Mouse (Mus musculus): ENCODE data around the gene Pygl.
"Not testable (repeated sequence)": the region's sequence is repeated elsewhere in the genome, so short reads cannot be mapped to it uniquely, and the experiment has no call there.

Pygl gene

GRCm38 (mm10) chr12:70156222-70156621 lies 75.1 kb downstream of the Pygl start:
- DNase-seq = no peak

GRCm38 (mm10) chr12:70153842-70154241 lies 77.4 kb downstream of the Pygl start, which contains the start of gene Abhd12b:
TSS of gene Abhd12b (plus strand) at chr12:70154142.
- no peak for DNase-seq

- no peak for DNase-seq
Measured at GRCm38 (mm10) chr12:70148631-70149265, 82.5 kb downstream of the Pygl start.

GRCm38 (mm10) chr12:70147986-70148630 lies 83.2 kb downstream of the Pygl start:
- DNase-seq = no peak

GRCm38 (mm10) chr12:70145586-70145985 lies 85.7 kb downstream of the Pygl start:
- DNase-seq = no peak

- DNase-seq = peak; percentile 44
Measured at GRCm38 (mm10) chr12:70144637-70145448, 86.4 kb downstream of the Pygl start.

- not testable (repeated sequence) for DNase-seq
Measured at GRCm38 (mm10) chr12:70144106-70144587, 87.1 kb downstream of the Pygl start.

- no peak for DNase-seq
Measured at GRCm38 (mm10) chr12:70140993-70141576, 90.2 kb downstream of the Pygl start.
